Mouse (Mus musculus) hindbrain, embryonic 14.5 days (tissue): Measurements from ENCODE around the gene Vsig10l. TPM values are rescaled to one million over a fixed set of nuclear protein-coding genes. Genes with fewer than 3 reads are reported as not detected.

Experiments used
- ATAC-seq: fragments of 200-750 bp; cut with Nextera tagmentation; 2 replicates; pipeline ENCODE4 v1.8.0; 2017; ENCODE audit warnings: moderate number of reproducible peaks, mild to moderate bottlenecking, moderate TSS enrichment, moderate library complexity; ENCODE audit not compliant: low FRiP score
- DNase-seq: peaks from one replicate; pipeline ENCODE4 v3.0.0-alpha.2; 2015; ENCODE audit warnings: low spot score
- H3K27ac ChIP-seq: fragments of 300-500 bp; sonication (generic); 2 replicates; pipeline ENCODE4 v1.5.1; 2014; ENCODE audit warnings: mild to moderate bottlenecking, moderate library complexity
- H3K27me3 ChIP-seq: fragments of 300-500 bp; sonication (generic); 2 replicates; pipeline ENCODE4 v1.6.1; 2014; ENCODE audit warnings: mild to moderate bottlenecking, low read length, mixed read lengths; ENCODE audit not compliant: control insufficient read depth, insufficient read depth
- H3K36me3 ChIP-seq: fragments of 300-500 bp; sonication (generic); replicated peaks from 2 replicates; pipeline ENCODE4 v1.6.1; 2014; ENCODE audit not compliant: control insufficient read depth, insufficient read depth
- H3K4me1 ChIP-seq: fragments of 300-500 bp; sonication (generic); replicated peaks from 2 replicates; pipeline ENCODE4 v1.6.1; 2014; ENCODE audit warnings: antibody characterized with exemption, low read length, mixed read lengths; ENCODE audit not compliant: control insufficient read depth, insufficient read depth
- H3K4me2 ChIP-seq: fragments of 300-500 bp; sonication (generic); replicated peaks from 2 replicates; pipeline ENCODE4 v1.6.1; 2014; ENCODE audit warnings: mild to moderate bottlenecking, moderate library complexity
- H3K4me3 ChIP-seq: fragments of 300-500 bp; sonication (generic); replicated peaks from 2 replicates; pipeline ENCODE4 v1.5.1; 2014; ENCODE audit warnings: mild to moderate bottlenecking, low read length
- H3K9ac ChIP-seq: fragments of 300-500 bp; sonication (generic); 2 replicates; pipeline ENCODE4 v1.6.1; 2014
- H3K9me3 ChIP-seq: fragments of 300-500 bp; sonication (generic); 2 replicates; pipeline ENCODE4 v1.6.1; 2016; ENCODE audit warnings: low read length; ENCODE audit not compliant: control insufficient read depth
- WGBS: fragments of 180-500 bp; shearing (Covaris S2); extraction: QIAGEN DNeasy Blood & Tissue Kit; methylation state at CpG from one replicate; pipeline ENCODE4 v1.1.7; 2014; 5-methylcytosine and 5-hydroxymethylcytosine counted together
- polyA plus RNA-seq: library from polyadenylated mRNA; unstranded; fragments of >200 nt; fragmentation: Nextera tagmentation; extraction: Ambion mirVana; gene quantifications from 2 replicates; pipeline ENCODE4 v1.2.1, GENCODE M21; 2014

Vsig10l gene
- polyA plus RNA-seq, 1 experiment from 2014 or later: 15.6 TPM

DNA sequence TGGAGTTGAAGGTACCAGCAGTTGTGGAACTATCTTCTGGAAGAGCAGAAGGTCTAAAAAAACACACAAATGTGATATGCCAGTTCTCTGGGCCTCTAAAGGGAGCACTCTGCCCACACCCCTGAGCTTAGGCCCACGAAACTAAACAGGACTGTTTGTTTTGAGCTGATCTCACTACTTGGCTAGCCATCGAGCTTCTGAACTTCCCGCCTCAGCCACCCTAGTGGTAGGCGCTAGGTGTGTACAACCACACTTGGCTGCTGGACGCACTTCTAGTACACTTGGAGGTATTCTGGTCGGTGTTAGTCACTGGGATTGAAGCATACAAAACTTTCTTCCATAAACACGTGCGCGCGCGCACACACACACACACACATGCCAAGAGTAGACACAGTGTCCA lies 11.2 kb upstream of the Vsig10l start:
- H3K4me1 ChIP-seq: no peaks in the 10 kb centered on the region
- WGBS: 97% methylated on average over 11 of the region's 11 CpGs
- no peak overlapping the region for H3K27ac ChIP-seq
- no peaks in the 10 kb centered on the region for H3K27me3 ChIP-seq
- H3K4me3 ChIP-seq: no peak overlapping the region
- peaks cover 23% of the 10 kb centered on the region for H3K36me3 ChIP-seq
- H3K4me2 ChIP-seq: no peak overlapping the region
- no peak overlapping the region for H3K9ac ChIP-seq
- ATAC-seq: no peak
- no peaks in the 10 kb centered on the region for H3K9me3 ChIP-seq
- DNase-seq: no peak

DNA sequence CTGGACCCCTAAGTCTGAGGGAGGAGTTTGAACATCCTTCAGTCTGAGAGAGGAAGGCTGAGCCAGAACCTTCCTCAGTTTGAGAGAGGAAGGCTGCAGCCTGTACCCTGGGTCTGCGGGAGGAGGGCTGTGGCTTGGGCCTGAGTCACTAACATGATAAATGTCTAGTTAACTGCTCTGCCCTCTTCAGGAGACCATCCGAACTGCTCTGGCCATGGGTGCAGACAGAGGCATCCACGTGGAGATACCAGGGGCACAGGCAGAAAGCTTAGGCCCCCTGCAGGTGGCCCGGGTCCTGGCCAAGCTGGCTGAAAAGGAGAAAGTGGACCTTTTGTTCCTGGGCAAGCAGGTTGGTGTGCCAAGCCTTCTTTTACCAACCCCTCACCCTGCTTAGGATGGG lies 10.3 kb upstream of the Vsig10l start:
- Histone ChIP-seq H3K4me1 (no peaks in the 10 kb centered on the region), H3K27ac (no peak overlapping the region), H3K36me3 (peaks cover 26% of the 10 kb centered on the region), H3K9ac (no peak overlapping the region), H3K4me3 (no peak overlapping the region), H3K9me3 (no peaks in the 10 kb centered on the region), H3K4me2 (no peak overlapping the region), H3K27me3 (no peaks in the 10 kb centered on the region)
- DNase-seq: no peak
- no peak for ATAC-seq
- WGBS: 49% methylated on average over 4 of the region's 4 CpGs

DNA sequence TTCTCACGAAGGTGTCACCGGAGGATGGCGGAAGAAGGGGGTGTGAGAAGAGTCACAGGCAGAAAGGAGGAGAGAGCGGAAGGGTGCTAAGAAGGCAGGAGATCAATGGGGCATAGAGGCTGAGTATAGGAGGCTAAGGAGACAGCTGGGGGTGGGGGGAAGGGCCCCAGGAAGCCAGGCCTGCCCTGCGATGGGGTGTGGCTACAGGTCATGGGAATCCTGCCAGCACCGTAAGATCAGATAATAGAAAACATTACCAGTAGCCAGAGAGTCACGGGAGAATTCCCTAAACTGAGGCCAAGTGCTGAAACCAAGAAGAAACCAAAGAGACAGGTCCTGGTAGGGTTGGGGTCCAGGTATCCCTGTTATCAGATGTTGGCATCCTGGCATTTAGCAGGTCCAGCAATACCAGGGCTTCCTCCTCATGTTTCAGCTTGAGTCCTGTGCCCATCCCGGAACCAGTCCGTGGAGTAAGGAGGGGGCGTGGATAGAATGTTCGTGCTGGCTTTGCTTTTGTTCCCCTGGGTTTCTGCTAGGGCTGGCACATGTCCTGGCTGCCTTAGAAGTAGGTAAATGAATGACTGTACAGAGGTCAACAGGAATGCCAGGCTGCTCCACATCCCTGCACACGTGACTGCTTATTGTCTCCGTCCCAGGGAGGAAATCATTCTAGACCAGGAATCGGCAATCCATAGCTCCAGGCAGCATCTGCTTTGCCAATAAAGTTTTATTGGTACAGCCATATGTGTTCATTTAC lies 9.2 kb upstream of the Vsig10l start:
- no peak for ATAC-seq
- no peaks in the 10 kb centered on the region for H3K27me3 ChIP-seq
- H3K4me1 ChIP-seq: no peaks in the 10 kb centered on the region
- DNase-seq: no peak
- no peak overlapping the region for H3K4me2 ChIP-seq
- H3K9me3 ChIP-seq: no peaks in the 10 kb centered on the region
- peaks cover 26% of the 10 kb centered on the region for H3K36me3 ChIP-seq
- no peak overlapping the region for H3K4me3 ChIP-seq
- no peak overlapping the region for H3K27ac ChIP-seq
- 93% methylated on average over 14 of the region's 14 CpGs for WGBS
- H3K9ac ChIP-seq: no peak overlapping the region

DNA sequence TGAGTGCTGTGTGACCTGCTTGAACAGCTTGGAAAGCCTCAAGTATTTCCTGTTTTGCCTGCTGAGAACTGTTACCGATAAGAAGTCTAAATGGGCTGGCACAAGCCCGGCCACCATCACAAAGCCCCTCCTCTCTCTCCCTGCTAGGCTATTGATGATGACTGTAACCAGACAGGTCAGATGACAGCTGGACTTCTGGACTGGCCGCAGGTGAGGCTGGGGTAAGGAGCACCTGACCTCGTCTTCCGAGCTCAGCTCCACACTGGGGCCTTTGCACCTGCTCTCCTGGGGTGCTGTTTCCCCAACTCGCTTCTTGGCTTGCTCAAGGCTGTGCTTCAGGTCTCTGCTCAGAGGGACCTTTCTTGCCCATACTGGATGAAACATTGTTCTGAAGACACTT lies 8.6 kb upstream of the Vsig10l start:
- DNase-seq: no peak
- no peak overlapping the region for H3K27ac ChIP-seq
- WGBS: 97% methylated on average over 6 of the region's 6 CpGs
- H3K4me3 ChIP-seq: no peak overlapping the region
- H3K36me3 ChIP-seq: peaks cover 26% of the 10 kb centered on the region
- no peaks in the 10 kb centered on the region for H3K9me3 ChIP-seq
- H3K4me2 ChIP-seq: no peak overlapping the region
- no peaks in the 10 kb centered on the region for H3K27me3 ChIP-seq
- no peaks in the 10 kb centered on the region for H3K4me1 ChIP-seq
- H3K9ac ChIP-seq: no peak overlapping the region
- no peak for ATAC-seq

DNA sequence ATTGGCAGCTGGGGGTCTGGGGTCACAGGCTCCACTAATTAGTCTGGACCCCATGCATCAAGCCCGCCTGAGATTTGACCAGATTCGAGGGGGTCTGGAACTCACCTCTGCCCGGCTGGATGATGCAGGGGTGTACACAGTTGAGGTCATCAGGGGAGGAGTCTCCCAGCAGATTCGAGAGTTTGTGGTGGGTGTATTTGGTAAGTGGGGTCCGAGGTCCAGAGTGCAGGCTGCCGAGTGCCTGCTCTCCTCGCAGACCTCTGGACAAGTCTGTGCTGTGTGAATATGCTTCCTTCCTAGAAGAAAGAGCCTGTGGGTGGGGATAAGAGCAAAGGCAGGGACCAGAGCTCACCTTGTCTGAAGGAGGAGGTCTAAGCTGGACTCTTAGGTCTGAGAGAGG lies 1.0 kb downstream of the Vsig10l start:
- no peak for DNase-seq
- Histone ChIP-seq H3K4me3 (no peak overlapping the region), H3K4me1 (peaks cover 13% of the 10 kb centered on the region; the same call in 1 of the 2 replicates), H3K9ac (no peak overlapping the region), H3K27ac (no peak overlapping the region), H3K36me3 (no peaks in the 10 kb centered on the region), H3K9me3 (no peaks in the 10 kb centered on the region), H3K4me2 (no peak overlapping the region), H3K27me3 (peaks cover 27% of the 10 kb centered on the region)
- ATAC-seq: no peak
- WGBS: 84% methylated on average over 7 of the region's 7 CpGs

DNA sequence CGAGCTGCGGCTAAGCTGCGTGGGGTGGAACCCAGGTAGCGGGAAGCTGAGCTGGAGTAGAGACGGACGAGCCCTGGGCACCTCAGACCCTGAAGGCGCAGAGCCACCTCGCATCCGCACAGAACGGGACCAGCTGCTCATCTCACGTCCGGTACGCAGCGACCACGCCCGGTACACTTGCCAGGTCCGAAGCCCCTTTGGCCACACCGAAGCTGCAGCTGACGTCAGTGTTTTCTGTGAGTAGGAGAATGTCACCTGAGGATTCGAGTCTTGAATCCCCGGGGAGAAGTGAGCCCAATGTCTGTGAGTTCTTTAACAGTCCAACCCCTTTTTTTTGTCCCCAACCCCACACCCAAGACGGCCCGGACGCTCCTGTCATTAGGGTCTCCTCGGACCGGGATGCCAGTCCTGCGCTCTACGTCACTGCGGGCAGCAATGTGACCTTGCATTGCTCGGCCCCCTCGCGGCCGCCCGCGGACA lies 2.0 kb downstream of the Vsig10l start:
- H3K27ac ChIP-seq: no peak overlapping the region
- H3K4me3 ChIP-seq: peak overlapping the region; percentile 40
- H3K9ac ChIP-seq: peak overlapping the region; percentile 57
- WGBS: 10% methylated on average over 35 of the region's 35 CpGs
- peaks cover 27% of the 10 kb centered on the region for H3K27me3 ChIP-seq
- H3K36me3 ChIP-seq: no peaks in the 10 kb centered on the region
- peak overlapping the region; percentile 78 for H3K4me2 ChIP-seq
- no peaks in the 10 kb centered on the region for H3K9me3 ChIP-seq
- DNase-seq (no peak), ATAC-seq (peak; percentile 72; the same call in 1 of the 2 replicates)
- peaks cover 13% of the 10 kb centered on the region; the same call in 1 of the 2 replicates for H3K4me1 ChIP-seq

DNA sequence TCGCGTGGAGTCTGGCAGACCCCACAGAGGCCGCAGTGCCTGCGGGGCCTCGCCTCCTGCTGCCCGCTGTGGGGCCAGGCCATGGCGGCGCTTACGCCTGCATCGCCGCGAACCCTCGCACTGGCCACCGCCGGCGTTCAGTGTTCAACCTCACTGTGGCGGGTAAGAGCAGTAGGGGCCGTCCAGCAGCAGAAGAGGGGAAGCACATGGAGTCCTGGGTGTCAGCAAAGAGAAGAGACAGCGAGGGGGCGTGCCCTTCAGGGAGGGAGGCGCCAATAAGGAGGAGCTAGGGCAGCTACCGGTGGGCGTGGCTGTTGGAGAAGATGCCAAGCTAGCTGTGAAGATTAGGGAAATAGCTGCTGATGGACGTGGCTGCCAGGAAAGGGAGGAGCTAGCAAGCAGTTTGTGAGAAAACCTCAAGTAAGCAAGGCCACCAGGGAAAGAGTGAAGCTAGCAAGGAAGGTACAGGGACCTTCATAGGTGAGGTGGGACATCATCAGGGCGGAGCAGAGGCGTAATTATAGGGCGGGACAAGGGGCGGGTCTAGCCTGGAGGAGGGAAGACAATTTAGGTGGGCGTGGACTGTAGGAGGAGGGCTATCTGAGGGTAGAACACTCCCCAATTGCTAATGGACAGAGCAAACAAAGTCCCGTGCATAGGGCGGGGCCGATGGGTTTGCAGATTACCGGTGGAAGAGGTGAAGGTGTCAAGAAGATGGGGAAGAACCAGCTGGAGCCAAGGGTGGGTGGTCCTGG lies 2.6 kb downstream of the Vsig10l start:
- Histone ChIP-seq H3K36me3 (no peaks in the 10 kb centered on the region), H3K4me1 (peaks cover 13% of the 10 kb centered on the region; the same call in 1 of the 2 replicates), H3K9ac (peak overlapping the region; percentile 57), H3K4me3 (peak overlapping the region; percentile 40), H3K27ac (no peak overlapping the region), H3K9me3 (no peaks in the 10 kb centered on the region), H3K4me2 (peak overlapping the region; percentile 78), H3K27me3 (peaks cover 27% of the 10 kb centered on the region)
- ATAC-seq (peak; percentile 83), DNase-seq (peak; percentile 82)
- WGBS: under 1% methylated on average over 33 of the region's 33 CpGs

DNA sequence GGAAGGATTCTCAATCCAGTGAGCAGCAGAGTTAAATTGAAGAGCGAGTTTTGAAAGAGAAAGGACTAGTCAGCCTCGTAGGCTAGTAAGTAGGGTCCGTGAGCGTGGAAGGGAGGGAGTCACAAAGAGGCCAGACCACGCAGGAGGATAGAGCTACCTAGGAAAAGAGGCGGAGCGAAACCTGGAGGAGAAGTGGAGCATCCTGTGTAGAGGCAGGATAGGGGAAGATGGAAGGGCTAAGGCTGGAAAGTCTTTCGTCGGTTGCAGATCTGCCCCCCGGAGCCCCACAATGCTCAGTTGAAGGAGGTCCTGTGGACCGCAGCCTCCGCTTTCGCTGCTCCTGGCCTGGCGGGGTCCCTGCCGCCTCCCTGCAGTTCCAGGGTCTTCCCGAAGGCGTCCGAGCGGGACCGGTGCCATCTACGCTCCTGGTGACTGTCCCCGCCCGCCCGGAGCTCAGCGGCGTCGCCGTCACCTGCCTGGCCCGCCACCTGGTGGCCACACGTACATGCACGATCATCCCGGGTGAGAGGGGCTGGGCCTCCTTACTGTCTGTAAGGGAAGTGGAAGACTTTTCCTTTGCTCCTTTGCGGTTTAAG lies 3.2 kb downstream of the Vsig10l start:
- H3K36me3 ChIP-seq: no peaks in the 10 kb centered on the region
- ATAC-seq (peak; percentile 66), DNase-seq (peak; percentile 73)
- under 1% methylated on average over 33 of the region's 33 CpGs for WGBS
- peak overlapping the region; percentile 40 for H3K4me3 ChIP-seq
- no peak overlapping the region for H3K27ac ChIP-seq
- H3K9ac ChIP-seq: peak overlapping the region; percentile 51
- H3K9me3 ChIP-seq: no peaks in the 10 kb centered on the region
- peak overlapping the region; percentile 78 for H3K4me2 ChIP-seq
- H3K4me1 ChIP-seq: peaks cover 13% of the 10 kb centered on the region; the same call in 1 of the 2 replicates
- H3K27me3 ChIP-seq: peaks cover 27% of the 10 kb centered on the region

DNA sequence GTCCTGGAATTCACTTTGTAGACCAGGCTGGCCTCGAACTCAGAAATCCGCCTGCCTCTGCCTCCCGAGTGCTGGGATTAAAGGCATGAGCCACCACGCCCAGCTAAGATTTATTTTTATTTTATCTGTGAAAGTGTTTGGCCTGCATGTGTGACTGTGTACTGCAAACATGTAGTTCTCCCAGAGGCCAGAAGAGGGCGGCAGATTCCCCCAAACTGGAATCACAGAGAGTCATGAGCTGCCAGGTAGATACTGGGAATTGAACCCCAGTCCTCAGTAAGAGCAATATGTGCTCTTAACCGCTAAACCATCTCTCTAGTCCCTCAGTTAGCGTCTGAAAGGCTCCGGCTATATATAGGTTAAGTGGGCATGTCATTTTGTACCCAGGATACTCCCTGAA lies 7.4 kb downstream of the Vsig10l start:
- Histone ChIP-seq H3K4me3 (no peak overlapping the region), H3K27ac (no peak overlapping the region), H3K36me3 (peaks cover 21% of the 10 kb centered on the region), H3K9ac (no peak overlapping the region), H3K9me3 (no peaks in the 10 kb centered on the region), H3K27me3 (0 out of 2 replicates have a peak, but pooled peaks cover 5% of the 10 kb centered on the region), H3K4me1 (0 out of 2 replicates have a peak, but pooled peaks cover 5% of the 10 kb centered on the region), H3K4me2 (no peak overlapping the region)
- ATAC-seq: no peak
- 43% methylated on average over 8 of the region's 8 CpGs for WGBS
- no peak for DNase-seq
